Mouse (Mus musculus): ENCODE results near the gene Cand2. TPM values are rescaled to one million over a fixed set of nuclear protein-coding genes. Genes with fewer than 3 reads are reported as not detected.

The Cand2 gene
- total and polyA plus RNA-seq, 3 experiments, result 59.0 to 77.2 (median 69.3) TPM

GRCm38 (mm10) chr6:115852446-115853090, 78.2 kb downstream of the Cand2 start:
- no peak for DNase-seq
- 7% methylated on average over 20 of the region's 20 CpGs for WGBS

GRCm38 (mm10) chr6:115853091-115853813, 78.9 kb downstream of the Cand2 start, which contains the start of the genes Mbd4 and Ift122:
Mbd4 (minus strand) TSS chr6:115853371.
Ift122 (plus strand) TSS chr6:115853470.
- no peaks in the 10 kb centered on the region for H3K79me2 ChIP-seq (replicated peaks; ENCODE audit: control insufficient read depth, insufficient read depth, low read length)
- TF ChIP-seq CTCF (IDR thresholded peaks at IDR 0.05) (peak; percentile 62), EP300 (IDR thresholded peaks at IDR 0.05; ENCODE audit: insufficient read depth, low read depth, low read length) (peak; percentile 44; the same call in 1 of the 2 replicates), POLR2A (IDR thresholded peaks at IDR 0.05; ENCODE audit: insufficient read depth, low read depth, low read length) (peak; percentile 41; the same call in 1 of the 2 replicates)
- DNase-seq, result peak; percentile 94 to 99
- peak within 1 kb of the TSS; percentile 60 for H3K9ac ChIP-seq (ENCODE audit: low read depth, low read length)
- WGBS, result under 1% methylated on average over 51 of the region's 51 CpGs
- H3K36me3 ChIP-seq (ENCODE audit: control insufficient read depth, insufficient read depth, low read length), result no peaks in the 10 kb centered on the region
- H3K4me1 ChIP-seq (ENCODE audit: control insufficient read depth, insufficient read depth, low read length), result peaks cover 5% of the 10 kb centered on the region
- peak within 1 kb of the TSS; percentile 75 for H3K4me3 ChIP-seq
- H3K27me3 ChIP-seq (ENCODE audit: control insufficient read depth, insufficient read depth, low read length), result no peaks in the 10 kb centered on the region
- peak within 1 kb of the TSS; percentile 75 for H3K27ac ChIP-seq
- intact Hi-C loops (cut with DNase I), result no loop called here

More at GRCm38 (mm10) chr6:115852446-115853090, 78.2 kb downstream of the Cand2 start:
- Histone ChIP-seq H3K9ac (ENCODE audit: low read depth, low read length) (peak overlapping the region; percentile 39), H3K36me3 (ENCODE audit: control insufficient read depth, insufficient read depth, low read length) (no peaks in the 10 kb centered on the region), H3K4me1 (ENCODE audit: control insufficient read depth, insufficient read depth, low read length) (peaks cover 4% of the 10 kb centered on the region), H3K27me3 (ENCODE audit: control insufficient read depth, insufficient read depth, low read length) (no peaks in the 10 kb centered on the region), H3K4me3 (peak overlapping the region; percentile 75), H3K79me2 (replicated peaks; ENCODE audit: control insufficient read depth, insufficient read depth, low read length) (no peaks in the 10 kb centered on the region), H3K27ac (peak overlapping the region; percentile 48)
- intact Hi-C loops (cut with DNase I), result no loop called here
- no peak for TF ChIP-seq POLR2A (IDR thresholded peaks at IDR 0.05; ENCODE audit: insufficient read depth, low read depth, low read length)
- TF ChIP-seq EP300 (IDR thresholded peaks at IDR 0.05; ENCODE audit: insufficient read depth, low read depth, low read length), result no peak
- no peak for TF ChIP-seq CTCF (IDR thresholded peaks at IDR 0.05)

GRCm38 (mm10) chr6:115853985-115854384, 79.6 kb downstream of the Cand2 start:
- intact Hi-C loops (cut with DNase I), result no loop called here
- TF ChIP-seq EP300 (IDR thresholded peaks at IDR 0.05; ENCODE audit: insufficient read depth, low read depth, low read length), result no peak
- no peak for TF ChIP-seq CTCF (IDR thresholded peaks at IDR 0.05)
- no peak for TF ChIP-seq POLR2A (IDR thresholded peaks at IDR 0.05; ENCODE audit: insufficient read depth, low read depth, low read length)
- H3K4me3 ChIP-seq, result peak overlapping the region; percentile 75
- WGBS, result 53% methylated on average over 7 of the region's 7 CpGs
- no peak for DNase-seq
- no peaks in the 10 kb centered on the region for H3K27me3 ChIP-seq (ENCODE audit: control insufficient read depth, insufficient read depth, low read length)
- H3K79me2 ChIP-seq (replicated peaks; ENCODE audit: control insufficient read depth, insufficient read depth, low read length), result no peaks in the 10 kb centered on the region
- no peaks in the 10 kb centered on the region for H3K36me3 ChIP-seq (ENCODE audit: control insufficient read depth, insufficient read depth, low read length)
- H3K4me1 ChIP-seq (ENCODE audit: control insufficient read depth, insufficient read depth, low read length), result peaks cover 5% of the 10 kb centered on the region
- peak overlapping the region; percentile 75 for H3K27ac ChIP-seq
- no peak overlapping the region for H3K9ac ChIP-seq (ENCODE audit: low read depth, low read length)

GRCm38 (mm10) chr6:115854432-115854831, 80.1 kb downstream of the Cand2 start:
- H3K36me3 ChIP-seq (ENCODE audit: control insufficient read depth, insufficient read depth, low read length), result no peaks in the 10 kb centered on the region
- H3K4me1 ChIP-seq (ENCODE audit: control insufficient read depth, insufficient read depth, low read length), result peaks cover 5% of the 10 kb centered on the region
- WGBS, result 66% methylated on average over 2 of the region's 2 CpGs
- H3K27ac ChIP-seq, result no peak overlapping the region
- no peak overlapping the region for H3K4me3 ChIP-seq
- DNase-seq, result no peak
- no peaks in the 10 kb centered on the region for H3K79me2 ChIP-seq (replicated peaks; ENCODE audit: control insufficient read depth, insufficient read depth, low read length)
- H3K9ac ChIP-seq (ENCODE audit: low read depth, low read length), result no peak overlapping the region
- intact Hi-C loops (cut with DNase I), result no loop called here
- no peaks in the 10 kb centered on the region for H3K27me3 ChIP-seq (ENCODE audit: control insufficient read depth, insufficient read depth, low read length)
- no peak for TF ChIP-seq EP300 (IDR thresholded peaks at IDR 0.05; ENCODE audit: insufficient read depth, low read depth, low read length)
- no peak for TF ChIP-seq POLR2A (IDR thresholded peaks at IDR 0.05; ENCODE audit: insufficient read depth, low read depth, low read length)
- TF ChIP-seq CTCF (IDR thresholded peaks at IDR 0.05), result peak; percentile 74

Small RNA genes lying within 50 kb of the gene (microRNA-seq; reads per million reads assigned to microRNA genes)
- gene Mir7660, result 0 reads per million in 2 experiments

Other genes starting within 250 kb of the Cand2 start
- gene Tsen2, start 229.9 kb upstream of the Cand2 start, total RNA-seq (2021), result 1 to 10 TPM; 6.1 to 7.2 TPM
- 3.9 and 4.3 TPM in 2 replicates for gene Tsen2, start 229.9 kb upstream of the Cand2 start, polyA plus RNA-seq (2012; rRNA removed)
- gene Mkrn2os, start 182.0 kb upstream of the Cand2 start, total RNA-seq (2021), result under 1 TPM; 0.55 to 0.84 TPM
- gene Mkrn2os, start 182.0 kb upstream of the Cand2 start, polyA plus RNA-seq (2012; rRNA removed), result 1.9 and 2.3 TPM in 2 replicates
- gene Mkrn2, start 172.6 kb upstream of the Cand2 start, total RNA-seq (2021), result 10 to 100 TPM; 36.4 to 45.2 TPM
- 105 and 119 TPM in 2 replicates for gene Mkrn2, start 172.6 kb upstream of the Cand2 start, polyA plus RNA-seq (2012; rRNA removed)
- 100 to 1,000 TPM; 103 to 109 TPM for gene Raf1, start 97.9 kb upstream of the Cand2 start, total RNA-seq (2021)
- 145 and 186 TPM in 2 replicates for gene Raf1, start 97.9 kb upstream of the Cand2 start, polyA plus RNA-seq (2012; rRNA removed)
- gene Tmem40, start 12.1 kb upstream of the Cand2 start, total RNA-seq (2021), result 1 to 10 TPM in 1 of 2 experiments, not detected in 1; 2.4 TPM
- 0.47 and 0.92 TPM in 2 replicates for gene Tmem40, start 12.1 kb upstream of the Cand2 start, polyA plus RNA-seq (2012; rRNA removed)
- gene Rpl32, start 34.2 kb downstream of the Cand2 start, total RNA-seq (2021), result 100 to 1,000 TPM; 579 to 679 TPM
- 328 and 413 TPM in 2 replicates for gene Rpl32, start 34.2 kb downstream of the Cand2 start, polyA plus RNA-seq (2012; rRNA removed)
- under 1 TPM; 0.16 to 0.26 TPM for gene Efcab12, start 63.9 kb downstream of the Cand2 start, total RNA-seq (2021)
- 0.06 and 0.14 TPM in 2 replicates for gene Efcab12, start 63.9 kb downstream of the Cand2 start, polyA plus RNA-seq (2012; rRNA removed)
- gene Mbd4, start 78.8 kb downstream of the Cand2 start, total RNA-seq (2021), result 1 to 10 TPM in 1 of 2 experiments, under 1 TPM in 1; 0.93 to 1.5 TPM
- 1.2 and 1.5 TPM in 2 replicates for gene Mbd4, start 78.8 kb downstream of the Cand2 start, polyA plus RNA-seq (2012; rRNA removed)
- 1 to 10 TPM; 6.6 to 7.3 TPM for gene Ift122, start 78.9 kb downstream of the Cand2 start, total RNA-seq (2021)
- 12.8 and 15.2 TPM in 2 replicates for gene Ift122, start 78.9 kb downstream of the Cand2 start, polyA plus RNA-seq (2012; rRNA removed)
- under 1 TPM in 1 of 2 experiments, not detected in 1; 0.23 TPM for gene Rho, start 157.2 kb downstream of the Cand2 start, total RNA-seq (2021)
- 0.44 and 1.3 TPM in 2 replicates for gene Rho, start 157.2 kb downstream of the Cand2 start, polyA plus RNA-seq (2012; rRNA removed)
- gene H1foo, start 170.4 kb downstream of the Cand2 start, total RNA-seq (2021), result not detected
- not detected in 2 replicates for gene H1foo, start 170.4 kb downstream of the Cand2 start, polyA plus RNA-seq (2012; rRNA removed)
- 10 to 100 TPM; 58.8 to 90.6 TPM for gene Plxnd1, start 220.5 kb downstream of the Cand2 start, total RNA-seq (2021)
- gene Plxnd1, start 220.5 kb downstream of the Cand2 start, polyA plus RNA-seq (2012; rRNA removed), result 79.9 and 102 TPM in 2 replicates